Mouse (Mus musculus) testis, adult 2 months (tissue): ENCODE measurements around the gene Fam169b.

ENCODE experiments used
- CTCF ChIP-seq: fragments of 200-500 bp; IDR thresholded peaks from 2 replicates; pipeline ENCODE4 v1.5.1; 2012; ENCODE audit warnings: low read depth, mild to moderate bottlenecking, inconsistent platforms, low read length, moderate library complexity; ENCODE audit not compliant: control insufficient read depth, insufficient read depth, insufficient replicate concordance
- POLR2A ChIP-seq: fragments of 200-500 bp; IDR thresholded peaks from 2 replicates; pipeline ENCODE4 v1.6.1; 2012; ENCODE audit warnings: low read depth, mild to moderate bottlenecking, inconsistent platforms, low read length, moderate library complexity; ENCODE audit not compliant: control insufficient read depth

GRCm38 (mm10) chr7:68298381-68299076, 24.9 kb downstream of the Fam169b start:
- no peak for TF ChIP-seq CTCF
- no peak for TF ChIP-seq POLR2A
